Mouse (Mus musculus) MEL (cell line): Measurements from ENCODE around the gene Adam19. TPM values are rescaled to one million over a fixed set of nuclear protein-coding genes. Genes with fewer than 3 reads are reported as not detected.

Experiments used
- DNase-seq: peaks from one replicate; pipeline ENCODE4 v3.0.0; 2011; ENCODE audit warnings: low read depth, low spot score
- H3K27ac ChIP-seq: 2 replicates; pipeline ENCODE4 v1.5.1; 2012; ENCODE audit warnings: low read depth, mild to moderate bottlenecking, control low read depth, low read length, moderate library complexity; ENCODE audit not compliant: control insufficient read depth
- H3K27me3 ChIP-seq, 2 experiments: fragments of 150-350 bp in 1 of 2; sonication (generic) in 1 of 2; 2 replicates each; pipeline ENCODE4 v1.6.1; 2012; ENCODE audit warnings: low read length in 2 of 2, mild to moderate bottlenecking in 2 of 2, improper control_type of control experiment in 1 of 2, moderate library complexity in 1 of 2; ENCODE audit not compliant: insufficient read depth in 2 of 2, control insufficient read depth in 1 of 2
- H3K36me3 ChIP-seq, 2 experiments: 2 replicates each; pipeline ENCODE4 v1.6.1; 2012 to 2014; ENCODE audit warnings: low read length in 2 of 2, improper control_type of control experiment in 1 of 2, inconsistent platforms in 1 of 2, mild to moderate bottlenecking in 1 of 2; ENCODE audit not compliant: insufficient read depth in 2 of 2, control insufficient read depth in 1 of 2
- H3K4me1 ChIP-seq, 2 experiments: fragments of 150-350 bp in 1 of 2; sonication (generic) in 1 of 2; 2 replicates each; pipeline ENCODE4 v1.6.1; 2012; ENCODE audit warnings: low read length in 2 of 2, improper control_type of control experiment in 1 of 2, mild to moderate bottlenecking in 1 of 2; ENCODE audit not compliant: insufficient read depth in 2 of 2, control insufficient read depth in 1 of 2
- H3K4me3 ChIP-seq, 2 experiments: fragments of 150-350 bp in 1 of 2; sonication (generic) in 1 of 2; 2 replicates each; pipeline ENCODE4 v1.5.1; 2012; ENCODE audit warnings: low read depth in 2 of 2, low read length in 2 of 2, mild to moderate bottlenecking in 2 of 2, moderate library complexity in 2 of 2, control low read depth in 1 of 2, improper control_type of control experiment in 1 of 2; ENCODE audit not compliant: control insufficient read depth in 1 of 2, insufficient read depth in 1 of 2
- H3K79me2 ChIP-seq: 2 replicates; pipeline ENCODE4 v1.6.1; 2012; ENCODE audit warnings: mild to moderate bottlenecking, low read length, moderate library complexity; ENCODE audit not compliant: control insufficient read depth, poor library complexity, insufficient read depth
- H3K9ac ChIP-seq: 2 replicates; pipeline ENCODE4 v1.6.1; 2012; ENCODE audit warnings: low read depth, mild to moderate bottlenecking, control low read depth, low read length, moderate library complexity; ENCODE audit not compliant: control insufficient read depth, poor library complexity, severe bottlenecking
- H3K9me3 ChIP-seq: fragments of 150-350 bp; sonication (generic); replicated peaks from 2 replicates; pipeline ENCODE4 v1.6.1; 2012; ENCODE audit warnings: mild to moderate bottlenecking, low read length, improper control_type of control experiment, moderate library complexity; ENCODE audit not compliant: insufficient read depth
- CHD1 ChIP-seq: IDR thresholded peaks from 2 replicates; pipeline ENCODE4 v1.6.1; 2012; ENCODE audit warnings: low read depth, mild to moderate bottlenecking, inconsistent platforms, low read length, improper control_type of control experiment
- CHD2 ChIP-seq: IDR thresholded peaks from 2 replicates; pipeline ENCODE4 v1.6.1; 2011; ENCODE audit warnings: low read length, improper control_type of control experiment
- E2F4 ChIP-seq: IDR thresholded peaks from 2 replicates; pipeline ENCODE4 v1.6.1; 2011; ENCODE audit warnings: low read depth, low read length, improper control_type of control experiment, borderline replicate concordance
- GATA1 ChIP-seq: IDR thresholded peaks from 2 replicates; pipeline ENCODE4 v1.6.1; 2011; ENCODE audit warnings: low read depth, low read length, improper control_type of control experiment
- HCFC1 ChIP-seq: IDR thresholded peaks from 2 replicates; pipeline ENCODE4 v1.6.1; 2012; ENCODE audit warnings: low read depth, mild to moderate bottlenecking, inconsistent platforms, low read length, improper control_type of control experiment, moderate library complexity
- MAZ ChIP-seq: IDR thresholded peaks from 2 replicates; pipeline ENCODE4 v1.6.1; 2012; ENCODE audit warnings: low read depth, mild to moderate bottlenecking, inconsistent platforms, low read length, improper control_type of control experiment
- MEF2A ChIP-seq: IDR thresholded peaks from 2 replicates; pipeline ENCODE4 v1.6.1; 2014; ENCODE audit warnings: low read depth, mild to moderate bottlenecking, inconsistent platforms, low read length, improper control_type of control experiment; ENCODE audit not compliant: poor library complexity, insufficient replicate concordance, severe bottlenecking; ENCODE audit errors: extremely low read depth
- MYC ChIP-seq: IDR thresholded peaks from 2 replicates; pipeline ENCODE4 v1.6.1; 2011; ENCODE audit warnings: low read depth, mild to moderate bottlenecking, low read length, improper control_type of control experiment, moderate library complexity
- NELFE ChIP-seq: IDR thresholded peaks from 2 replicates; pipeline ENCODE4 v1.6.1; 2011; ENCODE audit warnings: low read depth, low read length, improper control_type of control experiment
- NRF1 ChIP-seq: IDR thresholded peaks from 2 replicates; pipeline ENCODE4 v1.6.1; 2014; ENCODE audit warnings: low read depth, mild to moderate bottlenecking, inconsistent platforms, low read length, improper control_type of control experiment, moderate library complexity; ENCODE audit not compliant: poor library complexity, insufficient read depth, severe bottlenecking
- POLR2A ChIP-seq, 2 experiments: IDR thresholded peaks; 2 replicates each; pipeline ENCODE4 v1.6.1; 2011 to 2012; ENCODE audit warnings: low read length in 2 of 2, mild to moderate bottlenecking in 2 of 2, control low read depth in 1 of 2, improper control_type of control experiment in 1 of 2, low read depth in 1 of 2, moderate library complexity in 1 of 2; ENCODE audit not compliant: control insufficient read depth in 1 of 2, insufficient read depth in 1 of 2, poor library complexity in 1 of 2
- POLR2AphosphoS2 ChIP-seq: IDR thresholded peaks from 2 replicates; pipeline ENCODE4 v1.6.1; 2011; ENCODE audit warnings: low read length, improper control_type of control experiment
- SIN3A ChIP-seq: IDR thresholded peaks from 2 replicates; pipeline ENCODE4 v1.6.1; 2012; ENCODE audit warnings: low read length, improper control_type of control experiment, inconsistent platforms
- TBP ChIP-seq: IDR thresholded peaks from 2 replicates; pipeline ENCODE4 v1.8.0; 2011; ENCODE audit warnings: low read depth, low read length, improper control_type of control experiment
- TCF12 ChIP-seq: IDR thresholded peaks from 2 replicates; pipeline ENCODE4 v1.6.1; 2014; ENCODE audit warnings: low read depth, mild to moderate bottlenecking, inconsistent platforms, low read length, improper control_type of control experiment, moderate library complexity
- USF1 ChIP-seq: IDR thresholded peaks from 2 replicates; pipeline ENCODE4 v1.6.1; 2014; ENCODE audit warnings: low read depth, mild to moderate bottlenecking, inconsistent platforms, low read length, improper control_type of control experiment, moderate library complexity
- USF2 ChIP-seq, 2 experiments: IDR thresholded peaks; 2 replicates each; pipeline ENCODE4 v1.6.1; 2011 to 2012; ENCODE audit warnings: improper control_type of control experiment in 2 of 2, low read length in 2 of 2, borderline replicate concordance in 1 of 2, inconsistent platforms in 1 of 2, low read depth in 1 of 2, mild to moderate bottlenecking in 1 of 2; ENCODE audit not compliant: insufficient read depth in 1 of 2
- ZC3H11A ChIP-seq: IDR thresholded peaks from 2 replicates; pipeline ENCODE4 v1.6.1; 2012; ENCODE audit warnings: low read depth, mild to moderate bottlenecking, inconsistent platforms, low read length, improper control_type of control experiment
- ZMIZ1 ChIP-seq: IDR thresholded peaks from 2 replicates; pipeline ENCODE4 v1.6.1; 2012; ENCODE audit warnings: low read depth, mild to moderate bottlenecking, inconsistent platforms, low read length, improper control_type of control experiment, moderate library complexity
- ZNF384 ChIP-seq: IDR thresholded peaks from 2 replicates; pipeline ENCODE4 v1.6.1; 2012; ENCODE audit warnings: low read depth, mild to moderate bottlenecking, inconsistent platforms, low read length, improper control_type of control experiment
- polyA plus RNA-seq, 2 experiments: library from polyadenylated mRNA; stranded (reverse) in 1 of 2; unstranded in 1 of 2; fragments of >175 nt in 1 of 2; fragments of >200 nt in 1 of 2; gene quantifications; 2 replicates each; pipeline versions ENCODE4 v1.2.1 to v1.2.4; 2012; ENCODE audit warnings: low replicate concordance in 2 of 2, low read depth in 1 of 2; ENCODE audit not compliant: insufficient read length in 2 of 2, insufficient read depth in 1 of 2, missing spikeins in 1 of 2
- total RNA-seq: library from RNA; depleted of rRNA; stranded (reverse); fragments of 300-350 nt; gene quantifications from 2 replicates; pipeline ENCODE4 v1.2.3, GENCODE M21; 2012

Adam19 gene
- total and polyA plus RNA-seq, 3 experiments, result 0.12 to 0.19 TPM; not detected in 1

- no peaks in the 10 kb centered on the region for H3K27me3 ChIP-seq
- H3K79me2 ChIP-seq, result no peaks in the 10 kb centered on the region
- TF ChIP-seq TBP, result 0 out of 2 replicates have a peak, but pooled peaks have one; percentile 36
- no peak for TF ChIP-seq MAZ
- H3K4me1 ChIP-seq, result peaks cover 42 to 57% of the 10 kb centered on the region in 2 experiments
- peak; percentile 25 for DNase-seq
- peaks cover 0 to 52% of the 10 kb centered on the region in 2 experiments; a peak in 2 of 4 replicates for H3K36me3 ChIP-seq
- H3K4me3 ChIP-seq, result no peak overlapping the region
- H3K9me3 ChIP-seq, result no peaks in the 10 kb centered on the region
- no peak overlapping the region for H3K9ac ChIP-seq
- no peak overlapping the region for H3K27ac ChIP-seq
Observed at GRCm38 (mm10) chr11:46089081-46089713, 33.4 kb downstream of the Adam19 start.

- H3K27me3 ChIP-seq, result no peaks in the 10 kb centered on the region
- no peak for TF ChIP-seq TCF12
- TF ChIP-seq E2F4, result no peak
- TF ChIP-seq NELFE, result no peak
- TF ChIP-seq ZMIZ1, result 0 out of 2 replicates have a peak, but pooled peaks have one; percentile 45
- TF ChIP-seq HCFC1, result 0 out of 2 replicates have a peak, but pooled peaks have one; percentile 17
- H3K9ac ChIP-seq, result no peak overlapping the region; the same call in 1 of the 2 replicates
- no peaks in the 10 kb centered on the region for H3K9me3 ChIP-seq
- no peaks in the 10 kb centered on the region for H3K79me2 ChIP-seq
- H3K4me1 ChIP-seq, result peaks cover 32 to 47% of the 10 kb centered on the region in 2 experiments
- H3K27ac ChIP-seq, result peak overlapping the region; percentile 91
- H3K36me3 ChIP-seq, result peaks cover 0 to 42% of the 10 kb centered on the region in 2 experiments; a peak in 2 of 4 replicates
- H3K4me3 ChIP-seq, result no peak overlapping the region
- peak; percentile 21 for DNase-seq
Observed at GRCm38 (mm10) chr11:46090036-46090725, 34.4 kb downstream of the Adam19 start.

GRCm38 (mm10) chr11:46090951-46091667, 35.3 kb downstream of the Adam19 start:
- Histone ChIP-seq H3K79me2 (no peaks in the 10 kb centered on the region), H3K9ac (peak overlapping the region; percentile 42), H3K4me3 (no peak overlapping the region; a peak in 1 of 4 replicates), H3K27me3 (no peaks in the 10 kb centered on the region), H3K27ac (peak overlapping the region; percentile 91), H3K4me1 (peaks cover 23 to 38% of the 10 kb centered on the region in 2 experiments), H3K36me3 (peaks cover 0 to 33% of the 10 kb centered on the region in 2 experiments; a peak in 2 of 4 replicates), H3K9me3 (no peaks in the 10 kb centered on the region)
- DNase-seq, result peak; percentile 91
- TF ChIP-seq MAZ (peak; percentile 76; the same call in 1 of the 2 replicates), MEF2A (peak; percentile 52; the same call in 1 of the 2 replicates), GATA1 (peak; percentile 79), NELFE (no peak), ZMIZ1 (no peak), MYC (no peak), CHD1 (no peak), POLR2A (IDR thresholded peaks at IDR 0.05; ENCODE audit: control insufficient read depth in 1 of 2, insufficient read depth in 1 of 2, low read depth in 1 of 2, low read length in 2 of 2, poor library complexity in 1 of 2) (no peak), TCF12 (peak; percentile 93), NRF1 (0 out of 2 replicates have a peak, but pooled peaks have one; percentile 33), TBP (no peak), SIN3A (peak; percentile 75; the same call in 1 of the 2 replicates), CHD2 (peak; percentile 20; the same call in 1 of the 2 replicates), ZC3H11A (no peak), ZNF384 (no peak), POLR2AphosphoS2 (no peak), USF2 (IDR thresholded peaks at IDR 0.05; ENCODE audit: borderline replicate concordance in 1 of 2, insufficient read depth in 1 of 2, low read depth in 1 of 2, low read length in 2 of 2) (no peak), USF1 (no peak)
